Mouse (Mus musculus) right cerebral cortex, postnatal 25 days (tissue): Measurements from ENCODE around the gene Pprc1.

ENCODE experiments used
- DNase-seq: peaks from one replicate; pipeline ENCODE4 v3.0.0; 2022

Gene Pprc1

GRCm38 (mm10) chr19:46044271-46044992 is at the start of gene Pprc1:
Gene Pprc1 (plus strand): TSS chr19:46044886.
- DNase-seq = no peak

DNA sequence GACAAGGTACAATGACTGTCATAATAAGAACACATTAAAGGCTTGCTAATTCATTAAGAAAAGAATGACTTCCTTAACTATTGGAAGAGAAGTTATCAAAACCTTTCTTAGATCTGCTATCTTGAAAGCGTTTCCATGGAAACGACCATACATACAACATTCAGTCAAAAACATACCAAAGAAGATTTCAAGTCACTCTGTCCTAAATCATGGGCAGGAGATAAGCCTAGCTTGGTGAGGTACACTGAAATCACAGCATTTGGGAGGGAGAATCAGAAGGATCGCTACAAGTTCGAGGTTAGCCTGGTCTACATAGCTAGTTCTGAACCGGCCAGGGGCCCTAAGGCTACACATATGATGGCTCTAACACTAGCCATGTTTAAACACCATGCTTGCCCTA is 47.3 kb upstream of the Pprc1 start:
- DNase-seq = no peak

GRCm38 (mm10) chr19:45997785-45998693 is 46.6 kb upstream of the Pprc1 start, which contains the start of gene Armh3:
Gene Armh3 (minus strand): TSS chr19:45998488.
- peak; percentile 94 for DNase-seq

DNA sequence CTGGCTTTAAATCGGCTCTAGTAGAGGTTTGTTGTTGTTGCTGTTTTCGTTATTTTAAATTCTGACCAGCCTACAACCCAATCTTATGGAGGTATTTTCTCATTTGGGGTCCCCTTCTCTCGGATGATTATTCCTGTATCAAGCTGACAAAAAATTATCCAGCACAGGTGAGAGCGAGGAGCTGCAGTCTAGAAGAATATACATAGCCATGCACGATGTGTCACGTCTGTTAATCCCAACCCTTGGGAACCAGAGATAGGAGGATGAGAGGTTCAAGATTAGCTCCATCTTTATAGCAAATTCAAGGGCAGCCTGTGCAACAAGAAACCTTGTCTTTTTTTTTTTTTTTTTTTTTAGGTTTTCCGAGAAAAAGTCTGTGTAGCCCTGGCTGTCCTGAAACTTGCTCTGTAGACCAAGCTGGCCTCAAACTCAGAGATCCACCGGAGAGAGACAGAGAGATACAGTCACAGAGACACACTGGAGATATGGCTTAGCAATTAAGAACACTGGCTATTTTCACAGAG is 45.9 kb upstream of the Pprc1 start:
- no peak for DNase-seq

DNA sequence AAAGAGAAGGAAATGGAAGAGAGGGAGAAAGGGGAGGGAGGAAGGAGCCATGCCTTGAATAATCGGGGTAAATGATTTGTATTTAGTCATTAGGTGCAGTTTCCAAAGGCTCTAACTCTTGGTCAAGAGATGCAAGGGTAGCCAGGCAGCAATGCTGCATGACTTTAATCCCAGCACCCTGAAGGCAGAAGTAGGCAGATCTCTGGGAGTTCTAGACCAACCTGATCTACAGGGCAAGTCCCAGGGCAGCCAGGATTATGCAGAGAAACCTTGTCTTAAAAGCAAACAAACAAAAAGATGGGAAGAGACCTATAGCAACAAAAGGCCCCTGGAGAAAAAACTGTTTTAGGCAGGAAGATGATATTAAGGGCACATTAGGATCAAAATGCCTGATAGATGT is 45.3 kb upstream of the Pprc1 start:
- no peak for DNase-seq

GRCm38 (mm10) chr19:46002279-46002678 is 42.4 kb upstream of the Pprc1 start:
- no peak for DNase-seq

- DNase-seq = peak; percentile 72
These were observed 41.1 kb upstream of the Pprc1 start, which contains the start of gene Hps6 for GRCm38 (mm10) chr19:46003371-46004226. Gene Hps6 (plus strand): TSS chr19:46003508.

DNA sequence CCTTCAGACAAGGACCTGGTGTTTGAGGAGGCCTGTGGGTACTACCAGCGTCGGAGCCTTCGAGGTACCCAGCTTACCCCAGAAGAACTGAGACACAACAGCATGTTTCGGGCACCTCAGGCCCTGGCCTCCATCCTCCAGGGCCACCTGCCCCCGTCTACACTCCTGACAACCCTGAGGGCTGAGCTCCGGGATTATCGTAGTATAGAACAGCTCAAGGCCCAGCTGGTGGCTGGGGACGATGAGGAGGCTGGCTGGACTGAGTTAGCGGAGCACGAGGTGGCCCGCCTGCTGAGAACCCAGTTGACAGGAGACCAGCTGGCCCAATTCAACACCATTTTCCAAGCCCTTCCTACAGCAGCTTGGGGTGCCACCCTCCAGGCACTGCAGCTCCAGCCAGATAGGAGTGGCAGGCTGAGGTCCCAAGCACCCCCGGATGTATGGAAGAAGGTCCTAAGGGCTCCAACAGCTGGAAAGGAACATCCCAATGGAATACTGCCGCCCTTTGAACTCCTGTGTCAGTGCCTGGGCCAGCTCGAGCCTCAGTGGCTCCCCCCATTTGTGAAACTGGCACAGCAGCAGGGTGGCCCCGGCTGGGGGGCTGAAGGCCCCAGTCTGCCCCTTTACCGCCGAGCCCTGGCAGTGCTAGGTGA is 39.7 kb upstream of the Pprc1 start:
- no peak for DNase-seq

DNA sequence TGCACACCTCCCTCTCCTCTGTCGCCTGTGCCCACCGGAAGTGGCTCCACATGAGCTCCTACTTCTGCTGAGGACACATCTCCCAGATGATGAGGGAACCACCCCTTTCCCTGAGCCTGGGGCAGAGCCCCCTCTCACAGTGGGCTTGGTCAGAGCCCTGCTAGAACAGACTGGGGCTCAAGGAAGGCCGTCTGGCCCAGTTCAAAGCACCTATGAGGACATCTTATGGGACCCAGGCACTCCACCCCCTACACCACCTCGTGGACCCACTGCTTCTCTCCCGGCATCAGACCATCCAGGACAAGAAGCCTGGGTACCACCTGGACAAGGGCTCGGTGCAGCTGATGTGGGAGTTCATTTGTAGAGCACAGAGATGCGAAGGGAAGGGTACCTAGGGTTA is 39.0 kb upstream of the Pprc1 start:
- DNase-seq = no peak

DNA sequence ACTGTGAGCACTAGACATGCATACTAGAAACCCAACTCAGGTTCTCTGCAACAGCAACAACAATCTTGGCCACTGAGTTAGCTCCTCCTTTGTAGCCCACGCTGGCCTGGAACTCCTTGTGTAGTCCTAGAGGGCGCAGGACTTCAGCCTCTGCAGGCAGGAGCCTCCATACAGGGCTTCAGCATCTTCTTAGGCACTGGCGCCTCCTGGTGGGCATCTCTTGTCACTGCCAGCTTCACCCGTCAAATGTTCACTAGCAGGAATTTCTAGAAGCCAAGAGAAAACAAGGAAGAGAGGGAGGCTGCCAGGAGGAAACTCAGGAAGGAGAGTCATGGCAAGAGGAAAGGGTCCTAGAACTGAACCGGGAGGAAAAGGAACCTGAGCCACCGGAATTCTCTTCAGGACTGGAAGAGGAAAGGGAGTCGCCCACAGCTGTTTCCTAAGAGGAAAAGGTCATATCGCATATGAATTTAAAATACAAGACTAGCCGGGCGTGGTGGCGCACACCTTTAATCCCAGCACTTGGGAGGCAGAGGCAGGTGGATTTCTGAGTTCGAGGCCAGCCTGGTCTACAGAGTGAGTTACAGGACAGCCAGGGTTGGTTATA is 30.0 kb upstream of the Pprc1 start:
- DNase-seq = peak; percentile 77

- no peak for DNase-seq
These were observed 28.7 kb upstream of the Pprc1 start for GRCm38 (mm10) chr19:46016023-46016422.

- no peak for DNase-seq
These were observed 19.7 kb upstream of the Pprc1 start for GRCm38 (mm10) chr19:46024959-46025358.

DNA sequence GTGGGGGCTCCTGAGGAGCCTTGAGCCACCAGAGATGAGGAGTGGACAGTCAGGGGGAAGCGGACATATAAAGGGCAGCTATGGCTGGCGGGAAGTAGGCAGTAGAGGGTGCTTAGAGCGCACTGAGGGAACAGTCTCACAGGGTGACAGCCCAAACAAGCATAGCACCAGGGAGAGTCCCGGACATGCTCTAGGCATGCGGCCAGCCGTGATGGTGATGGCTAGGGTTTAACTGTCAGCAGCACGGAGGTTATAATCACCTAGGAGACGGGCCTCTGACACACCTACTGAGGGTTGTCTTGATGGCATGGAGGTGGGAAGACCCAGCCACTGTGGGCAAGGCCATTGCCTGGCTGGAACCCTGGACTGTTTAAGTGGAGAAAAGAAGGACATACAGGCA is 18.1 kb upstream of the Pprc1 start:
- DNase-seq = no peak

- no peak for DNase-seq
These were observed 15.9 kb upstream of the Pprc1 start for GRCm38 (mm10) chr19:46028747-46029320.

GRCm38 (mm10) chr19:46029652-46030051 is 15.0 kb upstream of the Pprc1 start:
- no peak for DNase-seq

- DNase-seq = no peak
These were observed 14.3 kb upstream of the Pprc1 start for GRCm38 (mm10) chr19:46030196-46030983.

DNA sequence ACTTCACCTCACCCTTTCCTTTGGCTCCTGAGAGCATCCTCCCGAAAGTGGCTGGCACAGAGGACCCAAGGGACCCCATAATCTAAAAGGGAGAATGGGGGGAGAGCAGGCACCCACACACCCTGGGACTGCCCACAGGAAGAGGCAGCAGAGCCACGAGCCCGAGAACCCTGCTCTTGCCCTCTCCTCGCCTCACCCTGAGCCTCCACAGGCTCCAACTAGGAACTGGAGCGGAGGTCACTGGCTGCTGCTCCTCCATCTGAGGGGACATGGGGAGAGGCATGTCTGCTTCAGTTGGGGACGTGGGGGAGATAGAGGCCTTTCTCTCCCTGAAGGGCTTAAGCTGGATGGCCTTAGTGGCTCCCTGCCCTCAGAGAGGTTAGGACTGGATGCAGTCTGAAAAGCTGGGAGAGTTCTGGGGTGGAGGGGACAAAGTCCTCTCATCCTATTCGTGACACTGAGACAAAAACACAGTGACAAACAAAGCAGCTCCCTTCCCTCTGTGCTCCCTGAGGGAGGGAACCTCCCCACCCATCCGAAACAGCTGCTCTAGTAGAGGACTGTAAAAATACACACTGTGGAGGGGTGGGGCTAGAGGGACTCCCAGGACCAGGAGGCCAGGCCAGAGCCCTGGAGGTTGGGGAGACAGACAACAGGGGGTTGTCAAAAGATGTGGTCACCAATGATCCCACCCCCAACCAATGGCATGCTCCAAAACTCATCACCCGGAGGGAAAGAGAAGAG is 12.8 kb upstream of the Pprc1 start:
- DNase-seq = no peak

GRCm38 (mm10) chr19:46032731-46033510 is 11.8 kb upstream of the Pprc1 start:
- DNase-seq = no peak

GRCm38 (mm10) chr19:46033911-46034310 is 10.8 kb upstream of the Pprc1 start:
- no peak for DNase-seq
